Comparison of ENCODE assay signal across 9 mouse cellular contexts in the genomic region with DNA sequence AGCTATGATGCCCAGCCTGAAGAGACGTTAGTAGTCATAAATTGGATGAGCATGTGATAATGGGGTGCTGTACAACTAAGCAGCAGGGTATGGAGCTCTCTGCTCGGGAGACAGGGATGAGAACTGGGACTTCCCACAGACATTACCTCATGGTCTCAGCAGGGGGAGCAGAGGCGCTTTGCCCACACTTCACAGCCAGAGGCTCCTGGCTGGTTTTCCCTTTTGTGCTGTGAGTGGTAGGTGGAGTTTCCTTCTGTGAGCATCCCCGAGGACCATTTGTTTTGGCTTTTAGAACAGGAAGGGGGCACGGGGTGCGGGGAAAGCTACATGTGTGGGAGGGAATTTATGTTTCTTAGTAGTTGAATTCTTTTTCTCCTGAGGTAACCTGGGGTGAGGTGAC.
A peak's percentile ranks its signal among the peaks of the same experiment; 100 is the strongest.
DNase-seq lines count a peak whose midpoint lies in the region; ATAC-seq lines count a peak whose summit lies in the region.
"Had no signal": no experiment of that assay in that cellular context is flagged by ENCODE, and none has a peak within 500 bp of the region (broad histone marks: within the 10 kb centered on the region; RNA-seq: fewer than 3 reads in every experiment).

No protein-coding gene starts in this region.

- DNase-seq in cerebellum, adult 18-20 months, result peak; percentile 35 to 36
- DNase-seq in cerebellum, adult 11-12 months, result no peak
- DNase-seq in embryo, embryonic 11 days, result peak; percentile 84
- peak; percentile 38 to 68 for DNase-seq in gastrocnemius, postnatal 4 days (ENCODE audit: low spot score in 2 of 2)
- peak; percentile 23 for DNase-seq in left cerebral cortex, postnatal 4 days
- DNase-seq in mesoderm, embryonic 11.5 days (ENCODE audit: low read depth, low spot score), result peak; percentile 70
- peak; percentile 58 for DNase-seq in telencephalon, adult 2 months (ENCODE audit: low read depth, low spot score)

- peak overlapping the region; percentile 71 for H3K4me2 ChIP-seq in intestine, embryonic 15.5 days (replicated peaks)

- H3K9me3 ChIP-seq in intestine, embryonic 15.5 days, result no peaks in the 10 kb centered on the region

- no peak overlapping the region for H3K9ac ChIP-seq in intestine, embryonic 15.5 days

- H3K4me3 ChIP-seq in intestine, embryonic 15.5 days (replicated peaks), result 0 out of 2 replicates have a peak overlapping the region, but pooled peaks have one; percentile 24

- peak overlapping the region; percentile 11; the same call in 1 of the 2 replicates for H3K27ac ChIP-seq in intestine, embryonic 15.5 days
- H3K27ac ChIP-seq: macrophage had no signal

- no peaks in the 10 kb centered on the region for H3K27me3 ChIP-seq in intestine, embryonic 15.5 days (replicated peaks)

- H3K36me3 ChIP-seq in intestine, embryonic 15.5 days, result no peaks in the 10 kb centered on the region

- H3K4me1 ChIP-seq in intestine, embryonic 15.5 days (replicated peaks), result peaks cover 13% of the 10 kb centered on the region

- intact Hi-C loops in left cerebral cortex, postnatal 4 days (cut with DNase I), result no loop called here

- 3% methylated on average over 6 of the region's 6 CpGs for WGBS in intestine, embryonic 15.5 days

- peak; percentile 71 for ATAC-seq in intestine, embryonic 15.5 days
